Mouse (Mus musculus) heart, embryonic 15.5 days (tissue): ENCODE measurements around the gene Gm10490. TPM values are rescaled to one million over a fixed set of nuclear protein-coding genes. Genes with fewer than 3 reads are reported as not detected.

Experiments
- ATAC-seq: fragments of 200-750 bp; cut with Nextera tagmentation; replicated peaks from 2 replicates; pipeline ENCODE4 v1.8.0; 2017; ENCODE audit warnings: low read depth, moderate TSS enrichment; ENCODE audit not compliant: insufficient number of reproducible peaks, insufficient read depth, low FRiP score
- H3K27ac ChIP-seq: fragments of 300-500 bp; sonication (generic); 2 replicates; pipeline ENCODE4 v1.5.1; 2015; ENCODE audit warnings: mild to moderate bottlenecking, inconsistent platforms
- H3K27me3 ChIP-seq: fragments of 300-500 bp; sonication (generic); 2 replicates; pipeline ENCODE4 v1.6.1; 2015; ENCODE audit warnings: inconsistent platforms
- H3K36me3 ChIP-seq: fragments of 300-500 bp; sonication (generic); 2 replicates; pipeline ENCODE4 v1.6.1; 2015; ENCODE audit warnings: mild to moderate bottlenecking, inconsistent platforms
- H3K4me1 ChIP-seq: fragments of 300-500 bp; sonication (generic); replicated peaks from 2 replicates; pipeline ENCODE4 v1.6.1; 2015; ENCODE audit warnings: inconsistent platforms
- H3K4me2 ChIP-seq: fragments of 300-500 bp; sonication (generic); 2 replicates; pipeline ENCODE4 v1.6.1; 2015; ENCODE audit warnings: inconsistent platforms, mild to moderate bottlenecking, moderate library complexity
- H3K4me3 ChIP-seq: fragments of 300-500 bp; sonication (generic); 2 replicates; pipeline ENCODE4 v1.5.1; 2015; ENCODE audit warnings: mild to moderate bottlenecking, inconsistent platforms
- H3K9ac ChIP-seq: fragments of 300-500 bp; sonication (generic); 2 replicates; pipeline ENCODE4 v1.6.1; 2015; ENCODE audit warnings: mild to moderate bottlenecking, inconsistent platforms
- H3K9me3 ChIP-seq: fragments of 300-500 bp; sonication (generic); replicated peaks from 2 replicates; pipeline ENCODE4 v1.6.1; 2016; ENCODE audit warnings: inconsistent platforms
- WGBS: fragments of 180-500 bp; shearing (Covaris S2); methylation state at CpG from one replicate; pipeline ENCODE4 v1.1.7; 2015; ENCODE audit warnings: mixed read lengths; 5-methylcytosine and 5-hydroxymethylcytosine counted together
- polyA plus RNA-seq: library from polyadenylated mRNA; unstranded; fragments of >200 nt; fragmentation: Nextera tagmentation; extraction: Ambion mirVana; gene quantifications from 2 replicates; pipeline ENCODE4 v1.2.1, GENCODE M21; 2015

Gm10490 gene
- polyA plus RNA-seq, 1 experiment from 2014 or later, result not detected

- Histone ChIP-seq H3K4me1 (peaks cover 7% of the 10 kb centered on the region; the same call in 1 of the 2 replicates), H3K4me3 (no peak overlapping the region), H3K27ac (no peak overlapping the region), H3K9ac (no peak overlapping the region), H3K27me3 (peaks cover 74% of the 10 kb centered on the region), H3K4me2 (no peak overlapping the region), H3K9me3 (no peaks in the 10 kb centered on the region), H3K36me3 (no peaks in the 10 kb centered on the region)
- WGBS, result 63% methylated on average over 6 of the region's 6 CpGs
- ATAC-seq, result no peak
Observed at GRCm38 (mm10) chrX:7926266-7926665, 16.9 kb downstream of the Gm10490 start.

DNA sequence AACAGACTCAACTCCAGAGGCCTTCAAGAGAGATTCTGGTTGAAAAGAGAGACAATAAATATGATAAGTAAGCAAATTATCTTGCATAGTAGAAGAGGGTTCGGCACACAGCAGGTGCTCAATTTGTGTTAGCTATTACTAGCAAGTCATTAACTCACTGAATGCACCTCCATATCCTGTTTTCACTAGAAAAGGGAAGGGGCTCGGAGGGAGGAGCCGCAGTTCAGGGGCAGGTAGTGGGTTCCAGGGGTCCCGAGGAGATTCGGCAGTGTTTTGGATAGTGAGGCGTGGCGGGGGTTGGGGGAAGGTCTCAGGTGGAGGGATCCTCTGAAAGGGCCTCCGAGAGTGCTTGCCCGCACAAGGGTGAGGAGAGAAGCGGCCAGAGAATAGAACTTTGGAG, 17.8 kb downstream of the Gm10490 start:
- no peak overlapping the region for H3K27ac ChIP-seq

DNA sequence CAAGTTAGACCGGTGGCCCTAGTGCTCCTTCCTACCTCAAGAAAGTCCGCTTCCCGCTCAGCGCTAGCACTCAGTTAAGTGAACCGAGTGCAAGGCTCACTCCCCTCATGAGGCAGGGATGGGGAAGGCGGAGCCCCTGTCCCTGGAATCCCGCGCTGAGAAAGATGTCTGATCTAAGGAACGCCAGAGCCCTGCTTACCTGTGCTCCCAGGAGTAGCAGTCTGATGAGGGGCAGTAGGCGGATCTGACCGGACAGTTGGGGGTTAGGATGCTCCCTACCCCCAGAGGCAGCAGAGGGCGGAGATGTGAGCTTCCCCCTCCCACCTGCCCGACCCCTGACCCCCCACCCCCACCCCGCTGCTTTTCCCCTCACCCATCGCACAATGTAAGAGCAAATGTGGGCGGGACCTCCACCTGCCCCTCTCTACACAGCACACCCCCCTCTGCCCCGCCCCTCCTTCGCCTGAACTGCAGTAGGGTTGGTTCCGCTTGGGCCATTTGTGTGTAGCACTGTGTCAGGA, 19.0 kb downstream of the Gm10490 start, which contains the start of gene Eras:
Gene Eras, minus strand, starts transcription at position 338 of the 521 bp plus-strand sequence.
- Histone ChIP-seq H3K9ac (no peak within 1 kb of the TSS), H3K4me1 (no peaks in the 10 kb centered on the region), H3K9me3 (no peaks in the 10 kb centered on the region), H3K27me3 (peaks cover 53% of the 10 kb centered on the region), H3K27ac (no peak within 1 kb of the TSS), H3K4me3 (peak within 1 kb of the TSS; percentile 11; the same call in 1 of the 2 replicates), H3K4me2 (peak within 1 kb of the TSS; percentile 36), H3K36me3 (no peaks in the 10 kb centered on the region; the same call in 1 of the 2 replicates)
- whole genome bisulfite sequencing, result 19% methylated on average over 19 of the region's 19 CpGs
- no peak for ATAC-seq

More for the DNA sequence above, 17.8 kb downstream of the Gm10490 start:
- 21% methylated on average over 10 of the region's 10 CpGs for WGBS
- ATAC-seq, result no peak
- Histone ChIP-seq H3K4me1 (peaks cover 4% of the 10 kb centered on the region; the same call in 1 of the 2 replicates), H3K4me3 (0 out of 2 replicates have a peak overlapping the region, but pooled peaks have one; percentile 11), H3K36me3 (no peaks in the 10 kb centered on the region), H3K27me3 (peaks cover 66% of the 10 kb centered on the region), H3K9me3 (no peaks in the 10 kb centered on the region), H3K9ac (no peak overlapping the region), H3K4me2 (peak overlapping the region; percentile 36)

DNA sequence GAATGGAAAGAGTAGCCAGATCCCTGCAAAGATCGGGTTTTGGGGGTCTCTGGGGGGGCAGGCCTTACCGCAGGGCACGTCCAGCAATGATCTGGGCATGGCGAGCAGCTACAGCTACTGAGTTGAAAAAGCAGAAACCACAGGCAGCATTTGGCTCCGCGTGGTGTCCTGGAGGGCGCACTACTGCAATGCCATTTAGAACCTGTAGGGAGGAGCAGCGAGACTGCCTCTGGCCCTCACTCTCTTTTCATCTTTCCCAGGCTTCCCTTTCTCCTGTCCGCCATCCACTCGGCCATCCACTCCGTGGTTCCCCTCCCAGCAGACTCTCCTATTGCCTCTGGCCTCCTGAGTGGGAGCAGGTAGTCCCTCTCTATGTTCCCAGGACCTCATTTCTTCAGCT, 27.5 kb downstream of the Gm10490 start:
- Histone ChIP-seq H3K36me3 (peaks cover 11% of the 10 kb centered on the region; the same call in 1 of the 2 replicates), H3K27me3 (no peaks in the 10 kb centered on the region), H3K4me1 (no peaks in the 10 kb centered on the region), H3K9ac (no peak overlapping the region), H3K27ac (no peak overlapping the region), H3K9me3 (no peaks in the 10 kb centered on the region), H3K4me2 (no peak overlapping the region), H3K4me3 (no peak overlapping the region)
- no peak for ATAC-seq
- 49% methylated on average over 11 of the region's 11 CpGs for WGBS

DNA sequence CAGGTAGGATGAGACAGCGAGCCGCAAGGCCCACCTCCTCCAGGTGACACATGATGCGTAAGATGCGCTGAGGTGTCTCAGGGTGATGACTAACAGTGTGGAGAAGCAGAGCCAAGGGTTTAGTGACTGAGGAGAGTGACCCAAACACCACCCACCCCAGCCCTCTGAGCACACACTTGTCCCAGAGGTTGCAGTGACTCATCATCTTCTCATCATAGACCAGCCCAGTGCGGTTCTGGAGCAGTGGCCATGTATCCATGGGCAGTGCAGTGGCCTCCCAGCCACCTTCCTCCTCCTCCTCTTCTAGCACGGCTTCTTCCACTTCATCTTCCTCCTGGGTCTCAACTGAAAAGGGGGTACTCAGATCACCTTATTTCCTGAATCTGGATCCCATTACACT, 28.3 kb downstream of the Gm10490 start:
- no peak overlapping the region for H3K27ac ChIP-seq
- H3K4me1 ChIP-seq, result no peaks in the 10 kb centered on the region
- ATAC-seq, result no peak
- no peak overlapping the region for H3K4me3 ChIP-seq
- 85% methylated on average over 6 of the region's 6 CpGs for WGBS
- H3K27me3 ChIP-seq, result no peaks in the 10 kb centered on the region
- H3K4me2 ChIP-seq, result no peak overlapping the region
- no peaks in the 10 kb centered on the region for H3K9me3 ChIP-seq
- no peak overlapping the region for H3K9ac ChIP-seq
- peaks cover 11% of the 10 kb centered on the region; the same call in 1 of the 2 replicates for H3K36me3 ChIP-seq

DNA sequence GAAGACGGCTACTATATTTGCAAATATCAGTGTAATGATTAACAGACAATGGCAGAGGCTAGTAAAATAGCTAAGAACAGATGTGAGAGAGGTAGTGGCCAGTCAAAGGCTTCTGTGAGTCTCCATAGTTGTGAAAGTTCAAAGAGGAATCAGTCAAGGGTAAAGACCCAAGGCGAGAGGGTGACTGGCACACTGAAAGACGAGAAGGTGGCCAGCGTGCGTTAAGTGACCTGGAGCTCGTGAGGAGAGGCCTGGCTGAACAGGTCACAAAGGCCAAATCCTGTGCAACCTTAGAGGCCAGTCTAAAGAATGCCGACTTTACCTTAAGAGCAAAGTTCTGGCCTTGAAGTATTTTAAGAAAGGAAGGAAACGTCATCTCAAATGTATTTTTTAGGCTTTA, 36.3 kb downstream of the Gm10490 start:
- no peak overlapping the region for H3K4me2 ChIP-seq
- H3K27me3 ChIP-seq, result no peaks in the 10 kb centered on the region
- no peaks in the 10 kb centered on the region for H3K4me1 ChIP-seq
- no peaks in the 10 kb centered on the region for H3K9me3 ChIP-seq
- H3K27ac ChIP-seq, result no peak overlapping the region
- WGBS, result 81% methylated on average over 8 of the region's 8 CpGs
- H3K9ac ChIP-seq, result no peak overlapping the region
- H3K4me3 ChIP-seq, result no peak overlapping the region
- ATAC-seq, result no peak
- H3K36me3 ChIP-seq, result no peaks in the 10 kb centered on the region; the same call in 1 of the 2 replicates

GRCm38 (mm10) chrX:7947108-7947899, 38.0 kb downstream of the Gm10490 start, which contains the start of gene Hdac6:
Gene Hdac6, minus strand, starts transcription at chrX:7947889.
- Histone ChIP-seq H3K36me3 (no peaks in the 10 kb centered on the region), H3K4me3 (peak within 1 kb of the TSS; percentile 58), H3K4me1 (no peaks in the 10 kb centered on the region), H3K27me3 (no peaks in the 10 kb centered on the region), H3K4me2 (peak within 1 kb of the TSS; percentile 65), H3K27ac (peak within 1 kb of the TSS; percentile 71), H3K9me3 (no peaks in the 10 kb centered on the region), H3K9ac (peak within 1 kb of the TSS; percentile 50)
- ATAC-seq, result peak; percentile 8; the same call in 1 of the 2 replicates
- 12% methylated on average over 36 of the region's 37 CpGs for WGBS

DNA sequence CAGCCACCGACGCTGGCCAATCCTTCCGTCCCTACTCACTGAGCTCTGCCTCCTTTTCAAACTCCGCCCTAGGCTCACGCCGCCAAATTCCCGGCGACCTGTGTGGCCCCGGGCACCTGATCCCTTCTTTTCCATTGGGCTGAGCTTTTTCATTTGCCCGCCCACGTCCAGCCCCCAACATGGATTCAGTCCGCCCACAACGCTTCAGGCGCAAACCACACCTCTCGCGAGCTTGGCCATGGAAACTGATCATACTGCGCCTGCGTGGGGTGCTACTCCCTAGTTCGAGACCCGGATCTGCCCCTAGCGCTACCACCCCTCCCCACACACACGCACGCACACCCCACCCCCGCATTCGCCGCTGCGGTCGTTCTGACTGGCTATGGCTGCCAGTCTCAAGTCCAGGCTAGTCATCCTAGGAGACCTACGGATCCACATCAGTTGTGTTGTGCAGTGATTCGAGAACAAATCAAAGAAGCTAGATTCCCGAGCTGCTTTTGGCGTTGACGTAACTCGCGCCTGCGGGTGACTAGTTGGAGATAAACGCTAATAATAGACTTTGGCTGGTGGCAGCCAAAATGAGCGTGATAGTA, 38.7 kb downstream of the Gm10490 start:
- peak; percentile 97 for ATAC-seq
- Histone ChIP-seq H3K9ac (peak overlapping the region; percentile 44; the same call in 1 of the 2 replicates), H3K4me2 (peak overlapping the region; percentile 65), H3K36me3 (no peaks in the 10 kb centered on the region), H3K4me1 (no peaks in the 10 kb centered on the region), H3K4me3 (peak overlapping the region; percentile 58), H3K27me3 (no peaks in the 10 kb centered on the region), H3K9me3 (no peaks in the 10 kb centered on the region), H3K27ac (peak overlapping the region; percentile 71)
- 13% methylated on average over 38 of the region's 38 CpGs for WGBS

- Histone ChIP-seq H3K9me3 (no peaks in the 10 kb centered on the region), H3K9ac (no peak overlapping the region), H3K4me3 (no peak overlapping the region), H3K4me1 (no peaks in the 10 kb centered on the region), H3K36me3 (no peaks in the 10 kb centered on the region), H3K4me2 (no peak overlapping the region), H3K27me3 (no peaks in the 10 kb centered on the region), H3K27ac (no peak overlapping the region)
- ATAC-seq, result no peak
- WGBS, result 85% methylated on average over 7 of the region's 7 CpGs
Observed at GRCm38 (mm10) chrX:7950091-7950490, 40.7 kb downstream of the Gm10490 start.

- no peaks in the 10 kb centered on the region for H3K36me3 ChIP-seq
- no peaks in the 10 kb centered on the region for H3K9me3 ChIP-seq
- no peak overlapping the region for H3K4me2 ChIP-seq
- no peak overlapping the region for H3K27ac ChIP-seq
- no peak for ATAC-seq
- no peak overlapping the region for H3K9ac ChIP-seq
- no peaks in the 10 kb centered on the region for H3K4me1 ChIP-seq
- H3K27me3 ChIP-seq, result no peaks in the 10 kb centered on the region
- no peak overlapping the region for H3K4me3 ChIP-seq
- 87% methylated on average over 9 of the region's 9 CpGs for WGBS
Observed at GRCm38 (mm10) chrX:7958868-7959267, 49.5 kb downstream of the Gm10490 start.
